Mouse (Mus musculus): ENCODE data around the gene Serpinh1. TPM values are rescaled to one million over a fixed set of nuclear protein-coding genes. Genes with fewer than 3 reads are reported as not detected.

Serpinh1 gene
- polyA plus RNA-seq, 1 experiment from 2014 or later, result 1,857 TPM

DNA sequence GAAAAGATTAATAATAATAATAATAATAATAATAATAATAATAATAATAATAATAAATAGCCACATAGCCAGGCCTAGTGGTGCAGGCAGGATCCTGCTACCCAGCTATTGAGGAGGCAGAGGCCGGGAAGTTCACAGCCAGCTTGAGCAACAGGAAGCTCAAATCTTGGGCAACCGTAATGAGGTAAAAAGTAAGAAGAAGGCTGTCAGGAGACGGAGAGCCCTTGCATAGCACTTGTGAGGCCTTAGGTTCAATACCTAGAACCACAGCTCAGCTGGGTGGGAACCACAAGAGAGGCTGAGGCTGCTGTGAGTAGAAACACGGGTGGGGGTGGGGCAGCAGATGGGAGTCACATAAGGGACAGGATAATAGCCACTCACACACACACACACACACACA is 38.5 kb downstream of the Serpinh1 start:
- no peaks in the 10 kb centered on the region for H3K9me3 ChIP-seq (ENCODE audit: low read length)
- H3K36me3 ChIP-seq (ENCODE audit: insufficient read depth, low read length), result no peaks in the 10 kb centered on the region
- no peak overlapping the region for H3K27ac ChIP-seq (ENCODE audit: low read length)
- no peak overlapping the region for H3K4me2 ChIP-seq (replicated peaks; ENCODE audit: low read depth, low read length)
- ATAC-seq (ENCODE audit: low FRiP score, low TSS enrichment), result no peak
- no peak overlapping the region for H3K9ac ChIP-seq (replicated peaks; ENCODE audit: low read length)
- no peak overlapping the region for H3K4me3 ChIP-seq (ENCODE audit: low read length)
- H3K4me1 ChIP-seq (ENCODE audit: insufficient read depth, low read length), result peaks cover 7% of the 10 kb centered on the region; the same call in 1 of the 2 replicates
- 76% methylated on average over 4 of the region's 4 CpGs for WGBS
- H3K27me3 ChIP-seq (ENCODE audit: insufficient read depth, low read length), result no peaks in the 10 kb centered on the region

DNA sequence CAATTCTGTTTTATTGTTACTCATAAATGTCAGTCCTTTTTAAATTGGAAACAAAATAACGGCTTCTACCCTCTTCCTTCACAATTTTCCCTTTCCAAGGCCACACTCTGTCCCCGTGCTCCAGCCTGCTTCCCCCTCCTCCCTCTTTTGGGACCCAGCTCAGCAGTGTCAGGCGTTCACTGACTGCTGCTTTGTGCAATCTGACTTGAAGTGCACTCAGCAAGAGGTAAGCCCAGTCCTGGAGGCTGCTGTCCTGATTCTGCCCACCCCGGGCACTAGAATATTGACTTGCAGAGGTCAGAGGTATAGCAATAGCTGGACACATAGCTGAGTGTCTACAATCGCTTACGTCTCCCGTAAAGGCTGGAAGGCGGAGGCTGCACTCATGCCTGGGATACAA is 39.8 kb downstream of the Serpinh1 start:
- Histone ChIP-seq H3K9ac (replicated peaks; ENCODE audit: low read length) (no peak overlapping the region), H3K27ac (ENCODE audit: low read length) (no peak overlapping the region), H3K9me3 (ENCODE audit: low read length) (no peaks in the 10 kb centered on the region), H3K36me3 (ENCODE audit: insufficient read depth, low read length) (no peaks in the 10 kb centered on the region), H3K27me3 (ENCODE audit: insufficient read depth, low read length) (no peaks in the 10 kb centered on the region), H3K4me1 (ENCODE audit: insufficient read depth, low read length) (peaks cover 7% of the 10 kb centered on the region; the same call in 1 of the 2 replicates), H3K4me2 (replicated peaks; ENCODE audit: low read depth, low read length) (no peak overlapping the region), H3K4me3 (ENCODE audit: low read length) (no peak overlapping the region)
- ATAC-seq (ENCODE audit: low FRiP score, low TSS enrichment), result no peak
- WGBS, result 62% methylated on average over 8 of the region's 8 CpGs

DNA sequence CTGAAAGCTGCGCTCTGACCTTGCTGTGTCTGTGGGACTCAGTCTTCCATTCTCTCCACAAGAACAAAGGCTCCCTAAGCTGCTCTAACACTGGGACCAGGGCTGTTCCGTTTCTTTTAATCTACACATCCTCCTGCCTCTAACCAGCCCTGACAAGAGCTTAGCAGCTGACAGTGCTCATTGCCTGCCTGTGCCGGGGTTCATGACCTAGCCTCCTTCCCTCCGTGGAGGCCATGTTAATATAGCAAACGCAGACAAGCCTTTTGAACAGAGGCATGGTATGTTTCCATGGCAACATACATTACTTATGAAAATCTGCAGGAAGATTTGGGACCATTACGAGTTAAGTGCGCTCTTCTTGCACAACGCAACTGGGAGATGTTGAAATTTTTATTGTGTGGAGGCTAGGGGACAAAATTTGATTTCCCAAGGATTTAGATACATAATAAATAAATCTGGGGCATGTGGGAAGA is 40.3 kb downstream of the Serpinh1 start:
- no peak overlapping the region for H3K9ac ChIP-seq (replicated peaks; ENCODE audit: low read length)
- H3K27me3 ChIP-seq (ENCODE audit: insufficient read depth, low read length), result no peaks in the 10 kb centered on the region
- WGBS, result 47% methylated on average over 8 of the region's 8 CpGs
- peak; percentile 62; the same call in 1 of the 2 replicates for ATAC-seq (ENCODE audit: low FRiP score, low TSS enrichment)
- no peak overlapping the region for H3K27ac ChIP-seq (ENCODE audit: low read length)
- no peak overlapping the region for H3K4me3 ChIP-seq (ENCODE audit: low read length)
- H3K36me3 ChIP-seq (ENCODE audit: insufficient read depth, low read length), result no peaks in the 10 kb centered on the region
- no peak overlapping the region for H3K4me2 ChIP-seq (replicated peaks; ENCODE audit: low read depth, low read length)
- H3K4me1 ChIP-seq (ENCODE audit: insufficient read depth, low read length), result peaks cover 9% of the 10 kb centered on the region; the same call in 1 of the 2 replicates
- H3K9me3 ChIP-seq (ENCODE audit: low read length), result no peaks in the 10 kb centered on the region

DNA sequence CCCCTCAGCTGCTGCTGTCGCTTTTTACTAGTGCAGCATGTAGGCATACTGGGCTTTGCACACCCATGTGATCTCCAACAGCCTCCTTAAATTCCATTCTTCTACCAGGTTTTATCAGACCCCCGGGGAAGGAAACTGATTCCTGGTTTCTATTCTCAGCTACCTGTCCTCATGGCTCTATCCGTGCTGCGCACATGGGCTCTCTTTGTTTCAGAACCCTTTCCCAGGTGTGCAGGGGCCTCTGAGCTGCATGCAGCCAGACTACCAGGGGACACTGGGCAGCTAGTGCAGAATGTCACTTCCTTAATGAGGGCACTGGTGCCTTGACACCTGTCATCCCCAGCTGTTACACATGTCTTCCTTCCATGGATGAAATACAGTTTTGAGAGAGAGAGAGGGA is 41.0 kb downstream of the Serpinh1 start:
- H3K27ac ChIP-seq (ENCODE audit: low read length), result no peak overlapping the region
- ATAC-seq (ENCODE audit: low FRiP score, low TSS enrichment), result no peak
- no peak overlapping the region for H3K4me2 ChIP-seq (replicated peaks; ENCODE audit: low read depth, low read length)
- no peaks in the 10 kb centered on the region for H3K27me3 ChIP-seq (ENCODE audit: insufficient read depth, low read length)
- no peak overlapping the region for H3K4me3 ChIP-seq (ENCODE audit: low read length)
- no peaks in the 10 kb centered on the region for H3K36me3 ChIP-seq (ENCODE audit: insufficient read depth, low read length)
- no peaks in the 10 kb centered on the region for H3K9me3 ChIP-seq (ENCODE audit: low read length)
- WGBS, result 53% methylated on average over 4 of the region's 4 CpGs
- no peak overlapping the region for H3K9ac ChIP-seq (replicated peaks; ENCODE audit: low read length)
- peaks cover 13% of the 10 kb centered on the region; the same call in 1 of the 2 replicates for H3K4me1 ChIP-seq (ENCODE audit: insufficient read depth, low read length)

DNA sequence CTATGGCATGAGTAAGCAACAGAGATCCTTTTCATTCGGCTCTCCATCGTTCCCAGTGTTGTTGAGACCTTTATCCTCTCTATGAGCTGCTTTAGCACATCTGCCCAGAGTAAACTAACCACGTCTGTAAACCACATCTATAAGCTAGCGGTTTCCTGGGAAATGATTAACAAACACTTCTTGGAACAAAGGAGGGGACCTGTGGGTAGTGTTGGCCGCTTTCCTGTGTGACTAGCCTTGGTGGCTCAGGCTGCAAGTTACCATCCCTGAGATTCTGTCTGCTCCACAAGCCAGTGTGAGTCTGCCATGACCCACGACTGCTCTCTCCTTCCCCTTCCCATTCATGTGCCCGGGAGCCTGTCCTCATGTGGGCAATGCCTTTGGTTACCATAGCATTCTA is 41.6 kb downstream of the Serpinh1 start:
- peak; percentile 35; the same call in 1 of the 2 replicates for ATAC-seq (ENCODE audit: low FRiP score, low TSS enrichment)
- Histone ChIP-seq H3K4me2 (replicated peaks; ENCODE audit: low read depth, low read length) (no peak overlapping the region), H3K9me3 (ENCODE audit: low read length) (no peaks in the 10 kb centered on the region), H3K27ac (ENCODE audit: low read length) (no peak overlapping the region), H3K36me3 (ENCODE audit: insufficient read depth, low read length) (no peaks in the 10 kb centered on the region), H3K9ac (replicated peaks; ENCODE audit: low read length) (no peak overlapping the region), H3K27me3 (ENCODE audit: insufficient read depth, low read length) (no peaks in the 10 kb centered on the region), H3K4me3 (ENCODE audit: low read length) (no peak overlapping the region), H3K4me1 (ENCODE audit: insufficient read depth, low read length) (peaks cover 19% of the 10 kb centered on the region)
- 56% methylated on average over 7 of the region's 7 CpGs for WGBS

DNA sequence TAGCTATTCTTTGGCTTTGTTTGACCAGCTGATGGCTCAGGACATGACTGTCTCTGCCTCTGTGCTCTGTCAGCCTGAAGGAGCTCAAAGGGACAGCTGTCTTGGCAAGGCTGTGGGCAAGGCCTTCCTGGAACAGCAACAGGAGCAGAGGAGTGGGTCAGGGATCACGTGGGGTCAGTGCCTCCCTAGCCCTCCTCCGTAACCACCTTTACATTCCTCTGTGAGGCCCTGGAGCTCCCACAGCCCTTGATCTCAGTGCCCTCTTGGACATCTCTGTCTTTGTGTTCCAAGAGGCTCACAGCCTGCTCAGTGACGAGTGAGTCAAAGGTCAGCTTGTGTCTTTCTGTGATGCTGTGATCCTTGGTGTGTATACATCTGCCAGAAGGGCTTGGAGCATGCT is 46.4 kb downstream of the Serpinh1 start:
- peak; percentile 81 for ATAC-seq (ENCODE audit: low FRiP score, low TSS enrichment)
- H3K9ac ChIP-seq (replicated peaks; ENCODE audit: low read length), result no peak overlapping the region

DNA sequence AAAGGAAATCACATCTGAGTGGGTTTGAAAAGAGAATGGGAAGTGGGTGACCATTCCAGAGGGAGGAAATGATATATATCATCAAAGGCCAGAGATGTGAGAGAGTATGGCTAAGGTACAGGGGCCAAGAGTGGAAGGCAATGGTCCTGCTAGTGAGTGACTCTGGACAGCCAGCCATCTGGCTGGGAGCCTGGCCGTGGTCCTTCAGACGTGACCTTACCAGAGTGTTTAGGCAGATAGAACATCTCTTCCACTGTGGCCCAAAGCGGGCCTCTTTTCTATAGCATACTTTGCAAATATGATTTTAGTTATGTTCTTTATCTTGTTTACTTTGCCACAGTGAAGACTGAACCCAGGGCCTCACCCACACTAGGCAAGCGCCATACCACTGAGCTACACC is 47.4 kb downstream of the Serpinh1 start:
- Histone ChIP-seq H3K4me1 (ENCODE audit: insufficient read depth, low read length) (peaks cover 18% of the 10 kb centered on the region), H3K9me3 (ENCODE audit: low read length) (no peaks in the 10 kb centered on the region), H3K4me3 (ENCODE audit: low read length) (no peak overlapping the region), H3K4me2 (replicated peaks; ENCODE audit: low read depth, low read length) (no peak overlapping the region), H3K9ac (replicated peaks; ENCODE audit: low read length) (no peak overlapping the region), H3K27ac (ENCODE audit: low read length) (no peak overlapping the region), H3K36me3 (ENCODE audit: insufficient read depth, low read length) (no peaks in the 10 kb centered on the region), H3K27me3 (ENCODE audit: insufficient read depth, low read length) (no peaks in the 10 kb centered on the region)
- no peak for ATAC-seq (ENCODE audit: low FRiP score, low TSS enrichment)
- WGBS, result 79% methylated on average over 4 of the region's 4 CpGs

More for the DNA sequence above, 46.4 kb downstream of the Serpinh1 start:
- Histone ChIP-seq H3K9me3 (ENCODE audit: low read length) (no peaks in the 10 kb centered on the region), H3K4me2 (replicated peaks; ENCODE audit: low read depth, low read length) (no peak overlapping the region), H3K27me3 (ENCODE audit: insufficient read depth, low read length) (no peaks in the 10 kb centered on the region), H3K4me3 (ENCODE audit: low read length) (no peak overlapping the region), H3K36me3 (ENCODE audit: insufficient read depth, low read length) (no peaks in the 10 kb centered on the region), H3K27ac (ENCODE audit: low read length) (no peak overlapping the region), H3K4me1 (ENCODE audit: insufficient read depth, low read length) (peaks cover 20% of the 10 kb centered on the region)
- WGBS, result 38% methylated on average over 3 of the region's 3 CpGs

DNA sequence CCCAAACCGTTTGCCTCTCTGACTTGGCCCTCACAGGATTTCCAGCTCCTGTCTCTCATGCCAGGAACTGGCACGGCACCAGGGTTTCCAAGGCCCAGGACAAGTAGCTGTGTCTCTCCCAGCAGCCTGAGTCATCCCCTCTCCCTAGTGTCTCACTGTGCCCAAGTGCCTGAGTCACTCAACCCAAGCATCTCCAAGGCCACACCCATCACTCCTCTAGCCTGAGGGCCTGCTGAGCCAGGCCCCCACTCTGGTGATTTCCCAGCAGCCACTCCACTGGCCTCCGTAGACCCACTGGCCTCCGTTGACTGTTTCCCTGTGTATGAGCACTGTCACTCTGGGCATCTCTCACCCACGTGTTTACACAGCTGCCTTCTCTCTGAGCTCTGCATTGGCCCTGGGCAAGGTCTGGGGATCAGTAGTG is 48.1 kb downstream of the Serpinh1 start:
- WGBS, result 42% methylated on average over 5 of the region's 5 CpGs
- Histone ChIP-seq H3K4me3 (ENCODE audit: low read length) (no peak overlapping the region), H3K36me3 (ENCODE audit: insufficient read depth, low read length) (no peaks in the 10 kb centered on the region), H3K27ac (ENCODE audit: low read length) (no peak overlapping the region), H3K4me1 (ENCODE audit: insufficient read depth, low read length) (peaks cover 18% of the 10 kb centered on the region), H3K4me2 (replicated peaks; ENCODE audit: low read depth, low read length) (no peak overlapping the region), H3K9me3 (ENCODE audit: low read length) (no peaks in the 10 kb centered on the region), H3K9ac (replicated peaks; ENCODE audit: low read length) (no peak overlapping the region), H3K27me3 (ENCODE audit: insufficient read depth, low read length) (no peaks in the 10 kb centered on the region)
- ATAC-seq (ENCODE audit: low FRiP score, low TSS enrichment), result peak; percentile 70

DNA sequence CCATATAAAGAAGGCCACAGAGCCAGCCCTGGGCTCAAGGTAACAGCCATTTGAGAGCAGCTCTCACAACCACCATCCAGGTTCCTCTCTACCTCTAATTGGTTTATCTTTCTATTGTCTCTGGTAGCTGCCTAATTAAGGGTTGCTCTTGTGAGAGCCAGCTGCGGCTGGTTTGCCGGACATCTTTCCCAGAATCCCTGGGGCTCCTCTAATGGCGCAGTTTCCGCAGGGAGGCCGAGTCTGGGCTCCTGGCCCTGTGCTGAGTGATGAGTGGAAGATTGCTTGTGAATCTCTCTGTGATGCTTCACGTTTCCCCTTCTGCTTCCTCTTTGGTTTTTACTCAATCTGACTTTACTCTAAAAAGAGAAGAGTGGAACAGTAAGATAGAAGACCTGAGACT is 49.0 kb downstream of the Serpinh1 start:
- Histone ChIP-seq H3K9ac (replicated peaks; ENCODE audit: low read length) (no peak overlapping the region), H3K27ac (ENCODE audit: low read length) (no peak overlapping the region), H3K4me2 (replicated peaks; ENCODE audit: low read depth, low read length) (no peak overlapping the region), H3K9me3 (ENCODE audit: low read length) (no peaks in the 10 kb centered on the region), H3K4me1 (ENCODE audit: insufficient read depth, low read length) (peaks cover 18% of the 10 kb centered on the region), H3K27me3 (ENCODE audit: insufficient read depth, low read length) (no peaks in the 10 kb centered on the region), H3K4me3 (ENCODE audit: low read length) (no peak overlapping the region), H3K36me3 (ENCODE audit: insufficient read depth, low read length) (no peaks in the 10 kb centered on the region)
- no peak for ATAC-seq (ENCODE audit: low FRiP score, low TSS enrichment)
- WGBS, result 66% methylated on average over 6 of the region's 6 CpGs

DNA sequence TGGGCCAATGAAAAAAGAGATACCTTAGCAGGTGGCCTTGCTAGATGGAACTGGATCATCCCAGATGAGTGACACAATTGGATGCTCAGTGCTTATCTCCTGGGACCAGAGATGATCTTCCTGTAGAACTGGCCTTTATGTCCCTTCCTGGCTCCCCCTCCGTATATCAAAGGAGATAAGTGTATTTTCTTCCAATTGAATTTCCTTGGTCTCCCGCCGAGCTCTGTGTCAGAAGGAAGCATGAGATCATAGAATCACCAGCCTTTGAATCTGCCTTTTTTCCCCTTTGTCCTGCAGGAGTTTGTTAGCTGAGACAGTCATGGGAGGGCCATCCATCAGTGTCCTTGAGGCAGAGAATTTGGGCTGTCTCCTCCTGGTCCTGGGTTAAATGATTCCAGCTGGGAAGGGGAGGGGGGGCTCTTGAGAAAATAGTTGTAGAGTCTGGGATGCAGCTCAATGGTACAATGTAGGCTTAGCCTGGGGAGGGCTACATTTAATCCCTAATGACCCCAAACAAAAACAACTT is 52.3 kb downstream of the Serpinh1 start:
- Histone ChIP-seq H3K27ac (ENCODE audit: low read length) (no peak overlapping the region), H3K4me1 (ENCODE audit: insufficient read depth, low read length) (peaks cover 4% of the 10 kb centered on the region; the same call in 1 of the 2 replicates), H3K36me3 (ENCODE audit: insufficient read depth, low read length) (no peaks in the 10 kb centered on the region), H3K4me3 (ENCODE audit: low read length) (no peak overlapping the region), H3K27me3 (ENCODE audit: insufficient read depth, low read length) (no peaks in the 10 kb centered on the region), H3K9me3 (ENCODE audit: low read length) (no peaks in the 10 kb centered on the region), H3K9ac (replicated peaks; ENCODE audit: low read length) (no peak overlapping the region), H3K4me2 (replicated peaks; ENCODE audit: low read depth, low read length) (no peak overlapping the region)
- no peak for ATAC-seq (ENCODE audit: low FRiP score, low TSS enrichment)
- WGBS, result 26% methylated on average over 3 of the region's 3 CpGs

Data from kidney, embryonic 16.5 days (tissue).